Mouse (Mus musculus) mature B cell (primary cell): ENCODE data around the gene Mtfp1.
"Not testable (repeated sequence)": the region's sequence is repeated elsewhere in the genome, so short reads cannot be mapped to it uniquely, and the experiment has no call there.

Experiments
- in situ Hi-C: fragments of 300-500 bp; cut with MboI; formaldehyde crosslinking; loops from 2 replicates; pipeline ENCODE4 v1.14.3; 2019

Mtfp1 gene

GRCm38 (mm10) chr11:4114541-4114940 is 19.3 kb upstream of the Mtfp1 start:
- in situ Hi-C loops = not testable (repeated sequence)

- in situ Hi-C loops = no loop called here
Observed at GRCm38 (mm10) chr11:4113970-4114369, 18.7 kb upstream of the Mtfp1 start.

- in situ Hi-C loops = no loop called here
Observed at GRCm38 (mm10) chr11:4113496-4113895, 18.3 kb upstream of the Mtfp1 start.

GRCm38 (mm10) chr11:4112861-4113260 is 17.6 kb upstream of the Mtfp1 start:
- in situ Hi-C loops = no loop called here

GRCm38 (mm10) chr11:4112033-4112432 is 16.8 kb upstream of the Mtfp1 start:
- in situ Hi-C loops = no loop called here

- in situ Hi-C loops = no loop called here
Observed at GRCm38 (mm10) chr11:4108691-4109090, 13.4 kb upstream of the Mtfp1 start.

DNA sequence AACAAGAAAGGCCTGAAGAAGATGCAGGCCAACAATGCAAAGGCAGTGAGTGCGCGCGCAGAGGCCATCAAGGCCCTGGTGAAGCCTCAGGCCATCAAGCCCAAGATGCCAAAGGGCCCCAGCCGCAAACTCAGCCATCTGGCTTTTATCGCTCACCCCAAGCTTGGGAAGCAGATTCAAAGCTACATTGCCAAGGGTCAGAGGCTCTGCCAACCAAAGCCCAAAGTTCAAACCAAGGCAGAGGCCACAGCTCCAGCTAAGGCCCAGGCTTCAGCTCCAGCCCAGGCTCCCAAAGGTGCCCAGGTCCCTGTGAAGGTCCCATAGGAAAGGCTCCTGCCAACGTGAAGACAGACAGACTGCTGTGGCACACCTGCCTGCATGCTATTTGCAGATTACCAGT is 12.7 kb upstream of the Mtfp1 start:
- in situ Hi-C loops = not testable (repeated sequence)

GRCm38 (mm10) chr11:4105444-4105843 is 10.2 kb upstream of the Mtfp1 start:
- in situ Hi-C loops = no loop called here

GRCm38 (mm10) chr11:4104989-4105388 is 9.7 kb upstream of the Mtfp1 start:
- in situ Hi-C loops = no loop called here

DNA sequence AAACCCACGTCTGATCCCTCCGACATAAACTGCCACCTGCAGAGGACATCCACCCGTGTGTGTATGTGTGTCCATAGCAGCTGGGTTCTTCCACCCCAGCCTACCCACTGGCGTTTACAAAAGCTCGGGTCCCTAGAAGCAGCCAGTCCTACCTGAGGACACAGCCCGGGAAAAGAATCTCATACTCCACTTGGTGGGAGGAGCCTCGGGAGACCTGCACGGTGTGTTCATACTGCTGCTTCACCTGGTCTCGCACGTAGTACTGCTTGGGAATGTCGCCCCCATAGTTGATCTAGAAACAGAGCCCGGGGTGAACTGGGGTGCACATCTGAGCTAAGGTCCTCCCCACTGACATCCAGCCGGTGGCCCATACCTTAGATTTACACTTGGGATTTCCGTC is 8.3 kb upstream of the Mtfp1 start:
- in situ Hi-C loops = no loop called here

DNA sequence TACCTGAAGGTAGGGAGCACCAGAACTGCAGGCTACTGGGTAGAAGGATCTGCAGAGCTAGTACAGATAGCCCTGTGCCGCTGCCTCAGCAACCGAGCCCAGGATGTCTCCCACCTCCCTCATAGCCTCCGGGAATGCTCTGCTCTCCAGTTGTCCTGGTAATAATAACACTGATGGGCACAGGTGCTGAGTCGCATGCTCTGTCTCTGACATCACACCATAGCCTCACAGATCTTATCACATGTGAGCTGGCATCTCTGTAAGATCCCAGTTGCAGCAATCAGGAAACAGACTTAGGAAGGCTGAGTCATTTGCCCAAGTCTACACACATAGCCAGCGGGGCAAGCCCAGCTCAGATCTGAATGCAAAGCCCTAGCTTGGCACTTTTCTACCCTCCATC is 6.6 kb upstream of the Mtfp1 start:
- in situ Hi-C loops = no loop called here

DNA sequence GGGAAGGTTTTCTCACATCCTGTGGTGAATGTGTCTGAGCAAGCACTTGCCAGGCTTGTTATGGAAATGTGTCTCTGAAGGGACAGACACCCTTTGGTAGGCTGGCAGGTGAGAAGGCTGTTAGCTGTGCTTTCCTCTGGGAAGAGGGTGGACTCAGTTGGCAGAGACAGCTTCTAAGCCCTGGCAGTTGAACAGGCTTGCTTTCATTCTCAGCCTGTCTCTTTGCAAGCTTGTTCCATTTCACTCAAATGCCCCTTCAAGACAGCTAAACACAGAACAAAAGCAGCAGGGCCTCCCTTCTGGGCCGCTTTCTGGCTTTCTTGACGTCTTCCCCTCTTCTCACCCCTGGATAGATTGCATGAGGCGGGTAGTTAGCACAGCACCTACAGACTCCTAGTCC is 4.2 kb upstream of the Mtfp1 start:
- in situ Hi-C loops = no loop called here

DNA sequence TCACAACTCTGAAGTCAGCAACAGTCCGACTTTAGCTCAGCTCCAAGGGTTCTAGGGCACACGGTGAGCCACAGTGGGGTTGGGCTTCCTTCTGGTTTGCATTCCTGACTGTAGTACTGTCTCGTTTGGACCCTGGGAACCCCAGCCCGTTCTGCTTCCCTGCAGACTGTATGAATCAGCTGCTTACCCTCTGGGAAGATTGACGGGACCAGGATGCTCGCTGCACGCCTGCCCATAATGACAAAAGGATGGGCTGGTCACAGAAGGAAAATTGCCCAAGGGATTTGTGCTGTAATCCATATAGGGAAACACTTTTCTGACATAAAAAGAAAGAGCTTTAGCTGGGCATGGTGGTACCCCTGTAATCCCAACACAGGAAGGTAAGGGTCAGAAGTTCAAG is 3.6 kb upstream of the Mtfp1 start:
- in situ Hi-C loops = no loop called here

GRCm38 (mm10) chr11:4098120-4098519 is 2.9 kb upstream of the Mtfp1 start:
- in situ Hi-C loops = no loop called here

DNA sequence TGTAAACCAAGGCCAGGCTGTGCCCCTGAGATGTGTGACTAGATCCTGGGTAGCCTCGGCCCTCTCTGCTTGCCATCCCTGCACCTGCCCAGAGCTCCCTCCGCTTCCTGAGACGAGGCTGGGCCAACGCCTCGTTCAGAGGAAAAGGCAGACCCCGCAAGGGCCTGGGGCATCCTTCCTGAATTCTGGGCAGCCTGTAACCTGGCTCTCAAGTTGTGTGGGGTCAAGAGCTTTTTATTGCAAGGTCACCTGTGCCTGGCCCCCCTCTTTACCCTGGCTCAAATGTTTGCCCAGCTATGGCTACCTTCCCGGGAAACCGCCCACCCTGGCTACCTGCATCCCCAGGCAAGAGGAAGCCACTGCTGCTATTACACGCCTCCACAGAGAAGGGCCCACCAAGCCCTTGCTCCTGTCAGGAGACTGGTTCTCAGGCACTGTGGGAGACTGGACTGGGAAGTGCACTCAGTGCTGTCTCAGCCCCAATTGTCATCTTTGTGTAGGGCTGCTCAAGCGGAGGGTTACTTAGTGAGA is 1.9 kb upstream of the Mtfp1 start:
- in situ Hi-C loops = no loop called here

GRCm38 (mm10) chr11:4096054-4096984 is 1.1 kb upstream of the Mtfp1 start:
- in situ Hi-C loops = no loop called here

GRCm38 (mm10) chr11:4094378-4095170 is 671 bp downstream of the Mtfp1 start:
- in situ Hi-C loops = no loop called here

DNA sequence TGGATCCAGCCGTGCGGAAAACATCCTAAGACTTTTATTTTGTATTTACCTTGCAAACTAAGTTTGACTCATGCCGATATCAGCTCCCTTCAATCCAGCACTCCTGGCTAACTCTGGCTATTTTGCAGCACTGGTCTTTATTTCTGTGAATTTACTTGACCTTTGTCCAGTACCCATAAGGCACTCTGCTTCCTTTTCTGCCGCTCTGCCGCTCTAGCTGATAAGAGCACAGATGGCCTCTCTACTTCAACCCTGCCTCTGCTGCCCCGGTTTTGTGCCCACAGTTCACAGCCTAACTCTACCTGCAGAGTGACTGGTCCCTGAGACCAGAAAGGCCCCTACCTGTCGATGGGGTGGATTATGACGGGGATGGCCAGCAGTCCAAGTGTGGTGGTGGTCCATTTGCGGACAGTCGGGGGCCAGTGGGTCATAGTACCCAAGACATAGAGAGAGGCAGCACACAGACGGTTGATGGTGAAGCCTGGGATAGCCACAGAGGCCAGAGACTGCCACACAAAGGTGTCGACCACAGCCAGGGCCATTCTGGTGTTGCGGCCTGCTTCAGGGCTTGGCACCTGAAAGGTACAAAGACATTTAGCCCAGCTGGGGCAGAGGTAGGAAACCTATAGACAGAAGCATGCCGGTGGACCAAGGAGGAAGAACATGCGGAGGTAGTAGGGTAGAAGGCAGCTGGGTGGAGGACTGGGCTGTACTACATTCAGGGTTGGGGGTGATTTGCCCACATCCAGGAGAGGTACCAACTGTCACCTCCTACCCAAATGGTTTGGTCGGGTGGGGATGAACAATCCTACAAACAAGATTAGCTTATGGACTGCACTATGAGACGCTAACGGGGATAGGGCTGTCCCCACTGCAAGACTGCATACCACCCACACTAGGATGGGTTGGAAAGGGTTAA is 1.5 kb downstream of the Mtfp1 start:
- in situ Hi-C loops = no loop called here

GRCm38 (mm10) chr11:4087267-4087666 is 8.0 kb downstream of the Mtfp1 start:
- in situ Hi-C loops = no loop called here

GRCm38 (mm10) chr11:4086246-4086645 is 9.0 kb downstream of the Mtfp1 start:
- in situ Hi-C loops = no loop called here

GRCm38 (mm10) chr11:4083316-4084078 is 11.7 kb downstream of the Mtfp1 start:
- in situ Hi-C loops = no loop called here
